Mouse (Mus musculus) frontal cortex, postnatal 25 days (tissue): ENCODE data around the gene Nomo1.

Source experiments
- DNase-seq, 2 experiments: peaks; one replicate each; pipeline ENCODE4 v3.0.0; 2022; ENCODE audit warnings: low spot score in 2 of 2

Nomo1 gene

DNA sequence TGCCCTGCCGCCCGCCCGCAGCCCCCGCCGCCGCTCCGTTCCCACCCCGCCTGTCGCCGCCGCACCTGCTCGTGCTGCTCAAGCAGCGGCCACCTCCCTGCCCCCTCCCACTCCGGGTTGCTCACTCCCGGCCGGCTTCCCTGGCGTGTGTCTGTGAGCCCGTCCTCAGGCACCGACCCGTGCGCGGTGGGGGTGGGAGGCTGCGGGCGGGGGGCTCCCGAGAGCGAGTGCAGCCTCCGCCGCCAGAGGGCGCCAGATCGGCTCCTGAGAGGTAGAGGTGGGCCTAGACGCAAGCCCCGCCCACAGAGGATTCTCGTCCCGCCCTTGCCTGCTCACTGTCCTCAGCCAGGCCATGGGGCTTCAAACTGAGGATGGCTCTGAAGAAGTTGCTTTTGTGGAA is 67.1 kb downstream of the Nomo1 start, which contains the start of gene Kcnj11:
Gene Kcnj11, minus strand, starts transcription at position 202 of the 400 bp plus-strand sequence.
- DNase-seq: peak; percentile 60 to 70

DNA sequence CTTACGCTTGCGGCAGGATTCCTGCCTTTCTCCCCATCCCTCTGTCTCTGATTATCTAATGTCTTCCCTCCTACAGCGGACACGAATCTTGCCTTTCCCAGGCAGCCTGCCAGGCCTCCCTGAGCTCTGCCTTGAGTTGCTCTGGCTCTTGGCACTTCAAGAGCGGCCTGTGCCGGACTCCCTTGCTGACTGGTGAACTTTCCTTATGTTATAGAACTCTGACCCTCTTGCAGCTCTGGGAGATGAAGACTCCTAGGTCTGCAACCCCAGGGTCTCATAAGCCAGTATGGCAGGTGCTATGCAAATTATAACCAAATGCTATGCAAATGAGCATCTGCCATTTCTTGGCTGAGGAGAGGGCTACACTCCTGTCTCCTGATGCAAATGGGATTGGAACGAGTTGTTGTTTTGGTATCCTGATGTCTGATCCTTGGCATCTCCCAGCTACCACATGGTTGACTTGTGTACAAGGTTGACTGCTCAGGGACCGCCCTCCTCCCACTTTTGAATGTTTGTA is 69.6 kb downstream of the Nomo1 start:
- peak; percentile 44 to 46 for DNase-seq

DNA sequence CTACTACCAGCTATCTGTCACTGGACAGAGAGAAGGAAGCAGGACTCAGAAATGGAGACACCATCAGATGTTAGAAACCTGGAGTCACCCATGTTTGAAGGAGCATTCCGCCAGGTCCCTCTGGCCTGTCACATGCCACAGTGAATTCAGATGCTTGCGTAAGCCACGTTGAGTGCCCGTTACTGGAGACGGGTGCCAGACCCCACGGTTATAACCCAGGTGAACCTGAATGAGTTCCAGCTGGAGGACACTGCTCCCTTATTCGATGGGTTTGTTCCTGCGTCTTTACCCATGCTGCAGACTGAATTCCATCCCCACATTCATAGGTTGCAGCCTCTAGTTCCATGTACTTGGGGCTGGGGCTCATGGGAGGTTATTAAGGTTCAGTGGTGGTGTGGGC is 70.3 kb downstream of the Nomo1 start:
- DNase-seq: no peak

DNA sequence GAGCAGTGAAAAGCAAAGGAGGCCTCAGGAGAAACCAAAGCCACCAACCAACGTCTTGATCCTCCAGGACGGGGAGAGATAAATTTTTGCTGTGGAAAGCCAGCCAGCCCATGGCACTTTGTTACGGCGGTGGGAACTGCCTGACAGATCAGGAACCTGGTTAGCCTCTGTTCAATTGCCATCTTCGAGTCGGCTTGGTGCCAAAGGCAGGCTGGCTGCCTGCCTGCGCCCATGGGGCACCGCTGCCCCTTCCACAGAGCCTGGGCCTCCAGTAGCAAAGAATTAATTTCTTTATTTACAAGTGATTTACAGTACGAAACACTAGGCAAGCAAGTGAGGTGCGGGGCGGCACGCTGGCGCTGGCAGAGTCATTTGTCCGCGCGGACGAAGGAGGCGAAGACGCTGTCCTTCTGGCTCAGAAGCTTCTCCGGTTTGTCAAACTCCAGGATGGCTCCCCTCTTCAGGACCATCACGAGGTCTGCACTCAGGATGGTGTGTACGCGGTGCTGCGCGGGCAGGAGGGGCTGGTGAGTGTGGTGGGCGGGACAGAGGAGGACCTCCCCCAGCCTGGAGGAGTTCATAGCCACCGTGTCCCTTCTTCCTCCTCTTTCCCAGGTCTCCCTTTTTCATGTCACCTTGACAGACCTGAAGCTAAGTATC is 70.9 kb downstream of the Nomo1 start:
- no peak for DNase-seq

DNA sequence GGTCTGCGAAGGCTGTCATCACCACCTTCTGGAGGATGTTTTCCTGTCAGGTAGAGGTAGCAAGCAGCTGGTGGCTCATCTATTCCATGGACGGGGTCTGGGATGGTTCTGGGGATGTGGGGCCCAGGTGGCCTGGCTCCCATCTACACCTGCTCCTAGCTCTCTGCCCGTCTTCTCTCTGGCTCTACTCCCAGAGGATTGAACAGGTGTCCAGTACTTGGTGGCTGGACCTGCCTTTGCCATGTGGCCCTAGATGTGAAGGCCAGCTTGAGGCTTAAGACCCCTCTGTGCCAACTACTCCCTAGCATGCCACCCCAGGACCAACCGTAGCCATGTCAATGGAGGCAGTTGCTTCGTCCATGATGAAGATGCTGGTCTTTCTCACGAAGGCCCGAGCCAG is 72.0 kb downstream of the Nomo1 start:
- DNase-seq: no peak

DNA sequence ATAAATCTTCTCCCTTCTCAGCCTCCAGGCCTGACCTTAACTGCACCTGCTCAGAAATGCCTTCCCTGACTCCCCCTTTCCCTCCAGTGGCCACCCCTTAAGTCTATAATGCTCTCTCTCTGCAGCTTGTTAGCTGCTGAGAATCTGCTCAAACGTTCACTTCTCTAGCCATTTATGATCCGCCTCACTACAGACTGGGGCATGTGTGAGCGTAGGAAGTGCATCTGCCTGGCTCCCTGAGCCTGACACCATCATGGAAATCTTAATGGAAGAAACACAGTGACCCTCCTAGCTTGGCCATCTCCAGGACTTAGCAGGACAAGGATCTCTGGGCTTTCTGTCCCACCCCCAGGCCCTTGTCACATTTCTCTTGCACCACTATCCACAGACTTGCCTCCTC is 76.6 kb downstream of the Nomo1 start:
- no peak for DNase-seq

DNA sequence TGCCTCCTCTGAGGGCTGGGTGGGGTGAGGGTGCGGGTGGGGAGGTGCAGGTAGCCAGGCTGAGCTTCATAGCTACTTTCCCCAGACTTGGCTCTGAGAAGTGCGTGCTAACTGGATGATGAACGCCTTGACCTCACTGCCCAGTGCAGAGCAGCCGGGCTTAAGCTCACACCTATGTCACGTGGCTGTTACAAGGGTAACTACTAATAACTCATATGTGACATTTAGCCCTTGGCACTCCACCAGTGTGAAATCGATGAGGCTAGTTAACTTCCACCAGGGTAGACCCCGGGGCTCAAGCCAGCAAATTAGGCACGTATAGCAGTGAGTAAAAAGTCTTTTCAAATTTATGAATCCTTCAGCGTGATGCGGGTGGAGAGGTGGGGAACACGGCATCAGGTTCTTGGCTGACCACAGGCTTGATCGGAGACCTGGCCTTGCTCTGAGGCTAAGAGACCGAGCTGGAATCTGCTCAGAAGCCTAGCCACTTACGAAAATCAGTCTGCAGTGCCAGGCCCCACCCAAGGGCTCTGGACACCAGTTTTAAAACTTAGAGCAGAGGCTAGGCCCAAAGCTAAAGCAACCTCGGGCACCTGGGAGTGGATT is 77.8 kb downstream of the Nomo1 start:
- no peak for DNase-seq

DNA sequence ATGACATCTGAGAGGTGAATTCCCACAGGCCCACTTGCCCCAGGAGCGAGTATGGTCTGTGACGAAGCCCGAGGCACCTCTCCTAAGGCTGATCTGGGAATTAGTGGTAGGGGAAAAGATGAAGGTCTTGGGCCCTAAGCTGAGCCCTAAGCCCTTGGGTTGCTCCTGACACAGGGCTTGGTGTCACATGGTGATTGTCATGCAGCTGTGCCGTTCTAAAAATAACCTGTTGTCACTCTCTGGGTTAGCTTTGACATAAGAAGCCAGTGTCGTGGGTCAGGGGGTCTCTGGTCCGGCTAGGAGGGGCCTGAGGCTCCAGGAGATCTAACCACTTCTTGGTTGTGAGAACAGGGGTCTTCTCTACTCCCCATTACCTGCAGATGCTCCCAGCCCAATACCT is 78.4 kb downstream of the Nomo1 start:
- no peak for DNase-seq

DNA sequence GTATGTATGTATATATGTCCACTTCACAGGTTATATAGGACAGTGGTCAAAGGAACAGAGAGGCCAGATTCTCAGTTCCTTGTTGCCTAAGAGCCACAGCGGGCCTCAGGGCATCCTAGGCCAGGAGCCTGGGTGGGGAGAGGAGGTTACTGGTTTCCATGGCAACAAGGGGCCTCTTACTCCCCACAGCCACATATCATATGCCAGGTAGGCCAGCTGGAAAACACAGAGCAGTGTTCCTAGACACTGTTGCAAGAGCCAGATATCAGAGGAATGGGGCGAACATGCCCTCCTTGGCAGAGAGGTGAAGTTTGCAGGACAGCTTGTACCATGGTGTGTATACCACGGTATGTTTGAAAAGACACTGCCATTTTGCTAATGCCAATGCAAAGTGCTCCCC is 79.9 kb downstream of the Nomo1 start:
- no peak for DNase-seq

DNA sequence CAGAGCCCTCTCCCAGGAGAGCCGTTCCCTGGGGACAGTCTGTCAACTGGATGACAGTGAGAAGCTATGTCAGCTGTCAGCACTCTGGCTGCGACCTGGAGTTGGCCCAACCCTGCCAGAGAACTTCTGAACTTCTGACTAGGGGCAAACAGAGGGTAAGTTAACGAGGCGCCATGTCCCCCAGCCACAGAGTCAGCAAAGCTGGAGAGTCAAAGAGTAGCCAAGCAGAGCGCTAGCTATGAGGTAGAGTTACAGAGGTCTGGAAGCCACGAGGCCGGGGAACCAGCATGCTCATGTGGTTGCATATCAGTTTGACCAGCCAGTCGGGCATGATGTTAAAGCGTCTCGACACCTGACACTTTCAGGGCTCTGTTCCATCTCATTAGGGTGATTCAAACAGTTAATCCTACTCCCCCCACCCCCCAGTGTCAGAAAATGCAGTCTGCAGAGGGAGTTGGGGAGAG is 82.7 kb downstream of the Nomo1 start:
- DNase-seq: no peak

DNA sequence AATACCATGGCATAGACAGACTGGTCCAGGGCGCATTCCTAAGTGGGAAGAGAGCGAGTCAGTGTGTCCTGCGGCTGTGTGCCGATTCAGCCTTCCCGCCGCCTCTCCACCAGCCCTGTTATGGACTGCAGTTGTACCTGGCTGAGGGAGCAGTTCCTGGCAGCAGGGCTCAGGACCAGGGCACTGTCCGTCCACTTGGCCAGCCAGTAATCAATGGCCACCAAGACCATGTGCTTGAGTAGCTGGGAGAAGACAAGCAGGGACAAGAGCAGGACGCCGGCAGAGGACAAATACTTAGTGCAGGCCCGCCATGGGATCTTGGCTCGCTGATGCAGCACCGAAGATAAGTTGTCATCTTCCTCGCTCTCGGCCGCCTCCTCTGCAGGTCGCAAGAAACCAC is 83.5 kb downstream of the Nomo1 start:
- DNase-seq: no peak

DNA sequence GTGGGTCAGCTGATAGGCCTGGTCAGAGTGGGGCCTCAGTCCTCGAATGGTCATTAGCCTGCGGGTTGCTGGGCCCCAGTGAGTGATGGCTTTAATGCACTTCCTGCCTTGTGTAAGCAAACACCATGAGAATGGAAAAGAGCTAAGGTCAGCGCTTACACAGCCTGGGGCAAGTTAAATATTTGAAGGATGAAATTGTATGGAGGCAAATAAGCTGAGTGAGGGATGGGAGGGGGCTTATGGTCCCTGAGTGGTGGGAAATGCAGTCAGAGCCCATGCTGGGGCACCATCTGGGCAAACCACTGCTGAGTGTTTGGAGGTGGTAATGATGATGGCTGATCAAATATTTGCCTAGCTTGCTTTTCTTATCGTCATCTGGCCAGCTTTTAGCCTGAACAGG is 89.5 kb downstream of the Nomo1 start:
- no peak for DNase-seq

DNA sequence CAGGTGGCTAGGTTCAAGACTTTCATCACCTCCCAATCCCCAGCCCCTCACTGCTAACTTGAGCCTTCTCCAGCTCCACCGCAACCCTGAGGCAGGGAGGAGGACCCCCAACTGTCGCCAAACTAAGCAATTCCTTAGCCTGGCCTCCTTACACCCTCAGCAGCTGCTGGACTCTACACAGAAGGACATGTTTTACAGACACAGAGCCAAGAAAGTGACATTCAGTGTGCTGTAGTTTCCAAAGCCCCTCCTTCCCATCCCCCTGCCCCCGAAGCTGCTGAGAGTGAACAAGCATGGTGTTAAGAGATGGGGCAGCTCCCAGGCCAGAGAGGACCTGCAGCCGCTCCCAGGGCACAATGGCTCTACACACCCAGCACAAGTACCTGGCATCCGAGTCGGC is 91.0 kb downstream of the Nomo1 start:
- DNase-seq: no peak

DNA sequence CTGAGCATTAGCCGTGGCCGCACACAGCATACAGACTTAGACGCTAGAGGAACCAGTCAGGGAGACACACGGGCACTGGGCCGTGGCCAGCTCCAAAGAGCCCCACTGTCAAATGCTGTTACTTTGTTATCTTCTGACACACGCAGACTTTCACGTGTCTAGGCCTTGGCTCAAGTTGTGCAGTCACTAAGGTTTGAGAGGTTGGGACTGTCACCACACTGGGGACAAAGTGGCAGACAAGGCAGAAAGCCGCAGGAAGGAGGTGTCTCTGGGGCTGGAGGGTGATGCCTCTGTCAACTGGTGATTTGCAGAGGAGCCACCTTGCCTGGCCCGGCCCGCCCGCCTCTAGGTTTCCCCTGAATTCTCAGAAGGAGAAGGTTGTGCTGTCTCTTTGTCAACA is 91.8 kb downstream of the Nomo1 start:
- no peak for DNase-seq

DNA sequence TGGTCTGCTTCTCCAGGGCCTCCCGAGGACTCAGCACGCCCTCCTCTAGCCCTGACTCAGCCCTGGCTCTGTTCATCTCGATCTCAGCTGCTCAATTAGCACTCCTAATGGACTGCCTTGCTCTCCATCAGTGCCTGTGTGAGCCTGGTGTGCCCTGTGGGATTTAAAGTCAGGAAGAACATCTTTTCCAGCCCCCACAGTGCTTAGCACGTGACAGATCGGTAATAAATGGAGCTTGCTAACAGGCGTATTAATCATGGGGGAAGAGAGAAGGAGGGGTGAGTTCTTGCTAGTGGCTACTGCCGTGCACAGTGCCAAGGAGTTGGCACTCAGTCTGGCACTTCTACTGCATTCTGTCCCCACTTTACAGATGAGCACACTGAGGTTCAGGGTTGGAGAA is 94.7 kb downstream of the Nomo1 start:
- no peak for DNase-seq

DNA sequence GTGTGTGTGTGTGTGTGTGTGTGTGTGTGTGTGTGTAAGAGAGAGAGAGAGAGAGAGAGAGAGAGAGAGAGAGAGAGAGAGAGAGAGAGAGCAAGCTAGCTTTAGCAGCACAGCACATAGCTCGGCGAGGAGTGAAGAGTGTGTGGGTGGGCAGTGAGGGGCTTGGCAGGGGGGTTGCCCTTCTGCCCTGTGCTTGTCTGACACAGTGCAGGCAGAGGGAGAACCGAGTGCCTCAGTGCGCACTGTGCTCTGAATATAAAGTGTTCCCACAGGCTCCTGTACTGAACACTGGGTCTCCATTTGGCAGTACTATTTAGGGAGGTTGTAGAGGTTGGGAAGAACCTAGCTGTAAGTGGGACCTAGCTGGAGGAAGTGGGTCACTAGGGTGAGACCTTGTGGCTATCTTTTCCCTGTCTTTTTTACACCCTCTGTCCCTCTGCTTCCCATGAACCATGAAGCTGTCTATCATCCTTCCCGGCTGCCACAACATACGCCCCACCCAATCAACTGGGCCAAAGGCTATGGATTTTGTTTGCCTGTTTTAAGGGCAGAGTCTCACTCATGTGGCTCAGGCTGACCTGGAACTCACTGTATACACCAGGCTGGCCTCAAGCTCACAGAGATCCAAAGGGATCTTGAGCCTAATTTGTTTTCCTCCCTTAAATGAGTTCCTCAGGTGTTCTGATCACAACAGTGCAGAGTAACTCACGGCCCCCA is 96.1 kb downstream of the Nomo1 start:
- no peak for DNase-seq

DNA sequence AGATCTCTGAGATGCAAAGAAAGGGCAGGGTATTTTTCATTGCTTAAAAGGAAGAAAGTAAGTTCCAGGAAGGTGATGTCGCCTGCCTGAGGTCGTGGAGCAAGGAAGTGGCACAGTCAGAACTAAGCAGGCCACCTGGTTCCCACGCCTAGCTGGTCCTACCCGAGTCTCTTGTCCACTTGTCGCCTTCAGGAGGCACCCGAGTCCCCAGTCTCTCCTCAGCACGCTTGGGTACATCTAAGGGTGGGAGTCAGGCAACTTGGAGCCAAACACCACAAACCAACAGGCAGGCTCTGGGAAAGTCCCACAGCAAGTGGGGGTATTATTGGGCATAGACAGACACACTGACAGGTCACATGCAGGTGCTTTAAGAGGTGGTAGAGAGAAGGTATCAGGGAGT is 97.2 kb downstream of the Nomo1 start:
- DNase-seq: no peak

DNA sequence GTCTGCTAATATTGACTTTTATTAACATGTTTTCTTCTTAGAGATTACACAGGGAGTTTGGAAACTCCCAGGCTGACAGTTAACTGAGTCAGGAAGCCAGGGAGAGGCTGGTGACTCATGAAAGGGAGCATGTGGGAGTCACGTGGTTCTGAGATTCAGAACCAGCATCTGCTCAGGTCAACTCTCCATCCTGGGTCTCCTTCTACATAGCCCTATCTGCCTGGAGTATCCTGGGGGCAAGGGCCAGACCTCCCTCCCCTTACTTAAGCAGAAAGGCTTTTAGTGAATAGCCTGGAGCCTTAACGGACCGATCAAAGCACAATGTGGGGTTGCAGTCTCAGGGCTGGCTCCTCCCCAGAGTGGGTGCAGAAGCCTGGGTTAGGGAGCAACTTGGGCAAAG is 97.8 kb downstream of the Nomo1 start:
- DNase-seq: peak in 1 of 2 experiments; percentile 19

DNA sequence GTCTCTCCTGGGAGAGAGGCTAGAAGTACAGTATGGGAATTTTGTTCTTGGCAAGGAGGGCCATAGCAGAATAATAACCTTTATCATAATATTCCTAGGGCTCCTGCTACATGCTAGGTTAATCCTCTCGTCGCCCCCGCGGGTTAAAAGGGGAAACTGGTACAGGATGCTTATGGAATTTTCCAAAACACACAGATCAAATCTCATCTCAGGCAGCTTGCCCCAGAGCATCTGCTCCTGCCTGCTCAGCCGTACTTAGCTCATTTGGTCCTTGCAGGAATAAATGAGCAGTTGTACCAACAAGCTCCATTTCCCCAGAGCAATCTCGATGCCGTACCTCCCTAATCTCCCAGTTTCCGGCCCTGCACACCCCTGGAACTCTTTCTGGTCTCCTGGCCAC is 98.3 kb downstream of the Nomo1 start:
- DNase-seq: peak in 1 of 2 experiments; percentile 23

DNA sequence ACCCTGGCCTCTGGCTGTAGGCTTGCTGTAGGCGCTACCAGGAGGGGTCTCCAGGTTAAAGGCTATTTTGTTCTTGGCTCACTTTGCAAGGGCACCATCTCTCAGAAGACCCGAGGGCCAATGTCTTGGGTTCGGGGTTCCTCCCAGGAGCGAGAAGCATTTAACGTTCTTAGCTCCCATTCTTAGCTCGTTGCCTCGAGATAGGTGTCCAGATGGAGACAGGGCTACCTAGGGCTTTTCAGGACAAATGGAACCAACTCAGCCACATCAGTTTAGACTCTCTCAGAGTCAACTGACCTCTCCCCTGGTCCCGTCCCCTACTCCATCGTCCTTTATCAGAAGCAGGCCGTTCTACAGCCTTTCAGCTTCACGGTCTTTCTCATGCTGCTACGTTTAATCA is 98.7 kb downstream of the Nomo1 start:
- DNase-seq: no peak
